Mouse (Mus musculus): ENCODE measurements around the gene Svbp.
A peak's percentile ranks its signal among the peaks of the same experiment; 100 is the strongest.

The Svbp gene

GRCm38 (mm10) chr4:119194909-119195581, at the start of gene Svbp:
Gene Svbp (plus strand): TSS chr4:119195306.
- DNase-seq (ENCODE audit: low read depth, low spot score) = peak; percentile 94

DNA sequence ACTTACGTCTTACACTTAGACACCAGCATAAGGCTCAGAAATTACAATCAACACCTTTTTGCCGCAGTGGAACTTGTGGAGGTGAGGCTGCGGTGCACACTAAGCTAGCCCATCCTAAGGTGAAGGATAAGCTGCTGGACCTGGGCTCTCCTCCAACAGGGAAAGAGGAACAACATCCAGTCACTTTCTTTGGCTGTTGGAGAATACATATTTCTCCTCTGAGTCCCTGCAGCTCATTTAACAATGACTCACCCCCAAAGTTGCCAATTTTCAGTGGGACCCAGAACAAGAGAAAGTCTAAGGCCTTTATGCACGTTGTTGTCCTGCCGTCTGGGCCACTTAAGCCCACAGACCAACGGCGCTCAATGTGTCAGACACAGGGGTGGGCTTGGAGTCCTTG, 48.3 kb upstream of the Svbp start:
- no peak for DNase-seq (ENCODE audit: low read depth, low spot score)

GRCm38 (mm10) chr4:119147347-119147746, 47.8 kb upstream of the Svbp start:
- no peak for DNase-seq (ENCODE audit: low read depth, low spot score)

- no peak for DNase-seq (ENCODE audit: low read depth, low spot score)
Measured at GRCm38 (mm10) chr4:119148741-119149140, 46.4 kb upstream of the Svbp start.

DNA sequence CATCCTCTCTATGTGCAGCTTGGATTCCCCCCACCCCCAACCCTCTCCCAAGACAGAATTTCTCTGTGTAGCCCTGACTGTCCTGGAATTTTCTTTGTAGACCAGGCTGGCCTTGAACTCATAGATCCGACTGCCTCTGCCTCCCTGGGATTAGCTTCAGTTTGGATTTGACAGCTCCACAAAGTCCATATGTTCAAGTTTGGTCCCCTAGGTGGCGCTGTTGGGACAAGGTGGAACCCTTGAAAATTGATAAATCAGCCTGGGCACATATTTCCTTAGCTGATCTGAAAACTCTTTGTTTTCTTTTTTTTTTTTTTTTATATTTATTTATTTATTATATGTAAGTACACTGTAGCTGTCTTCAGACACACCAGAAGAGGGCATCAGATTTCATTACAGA, 37.9 kb upstream of the Svbp start:
- peak; percentile 78 for DNase-seq (ENCODE audit: low read depth, low spot score)

DNA sequence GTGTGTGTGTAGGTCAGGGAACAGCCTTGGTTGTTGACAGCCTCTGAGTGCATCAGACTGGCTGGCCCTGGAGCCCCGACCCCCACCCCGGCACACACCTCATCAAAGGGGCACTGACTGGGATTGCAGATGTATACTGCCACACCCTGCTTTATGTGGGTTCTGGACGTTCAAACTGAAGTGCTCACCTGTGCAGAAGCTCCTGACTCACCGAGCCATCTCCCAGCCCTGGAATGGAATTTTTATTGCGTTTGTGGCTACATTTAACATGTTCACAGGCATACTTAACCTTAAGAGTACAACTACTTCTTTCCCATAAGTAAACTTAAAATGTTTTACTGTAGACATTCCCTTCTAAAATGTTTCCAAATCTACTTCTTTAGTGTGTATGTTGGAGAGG, 37.2 kb upstream of the Svbp start:
- no peak for DNase-seq (ENCODE audit: low read depth, low spot score)

DNA sequence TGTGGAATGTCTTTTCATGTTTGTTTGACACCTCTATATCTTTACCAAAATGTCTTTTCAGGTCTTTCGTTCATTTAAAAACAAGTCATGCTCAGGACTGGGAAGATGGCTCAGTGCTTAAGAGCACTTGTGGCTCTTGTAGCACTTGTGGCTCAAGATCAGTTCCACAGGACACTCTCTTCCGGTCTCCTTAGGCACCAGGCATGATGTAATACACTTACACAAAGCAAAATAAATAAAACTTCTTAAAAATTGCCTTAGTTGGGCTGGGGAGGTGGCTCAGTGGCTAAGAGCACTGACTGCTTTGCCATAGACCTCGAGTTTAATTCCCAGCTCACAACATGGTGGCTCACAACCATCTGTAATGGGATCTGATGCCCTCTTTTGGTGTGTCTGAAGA, 33.7 kb upstream of the Svbp start:
- DNase-seq (ENCODE audit: low read depth, low spot score) = no peak

- no peak for DNase-seq (ENCODE audit: low read depth, low spot score)
Measured at GRCm38 (mm10) chr4:119162990-119163389, 32.1 kb upstream of the Svbp start.

GRCm38 (mm10) chr4:119165916-119166315, 29.2 kb upstream of the Svbp start:
- DNase-seq (ENCODE audit: low read depth, low spot score) = no peak

DNA sequence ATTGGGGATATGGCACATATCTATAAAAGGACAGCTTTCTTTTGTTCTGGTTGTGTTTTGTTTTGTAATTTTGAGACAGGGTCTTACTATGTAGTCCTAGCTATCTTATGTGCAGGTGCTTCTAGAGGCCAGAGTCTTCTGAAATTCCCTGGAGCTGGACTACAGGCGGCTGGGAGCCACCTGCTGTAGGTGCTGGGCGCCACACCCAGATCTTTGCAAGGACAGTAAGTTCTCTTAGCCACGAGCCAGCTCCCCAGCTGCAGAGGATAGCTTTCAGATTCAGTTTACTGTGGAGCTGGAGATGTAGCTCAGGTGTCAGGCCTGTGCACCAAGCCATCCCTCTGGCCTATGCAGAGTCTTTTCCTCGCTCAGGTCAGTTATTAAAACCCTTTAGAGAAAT, 28.0 kb upstream of the Svbp start:
- no peak for DNase-seq (ENCODE audit: low read depth, low spot score)

DNA sequence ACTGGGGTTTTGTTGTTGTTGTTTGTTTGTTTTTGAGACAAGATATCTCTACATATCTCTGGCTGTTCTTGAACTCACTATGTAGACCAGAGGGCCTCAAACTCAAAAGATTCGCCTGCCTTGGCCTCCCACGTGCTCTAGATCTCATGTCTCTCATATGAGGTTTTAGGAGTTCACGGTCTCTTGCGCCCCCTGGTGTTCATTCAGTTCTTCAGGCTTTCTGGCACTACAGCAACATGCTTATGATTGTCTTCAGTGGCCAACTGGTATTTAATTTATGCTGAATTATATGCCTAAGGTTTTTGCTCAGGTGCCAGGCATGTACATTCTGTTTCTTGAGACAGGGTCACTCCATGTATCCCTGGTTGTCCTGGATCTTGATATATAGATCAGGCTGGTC, 27.4 kb upstream of the Svbp start:
- peak; percentile 92 for DNase-seq (ENCODE audit: low read depth, low spot score)

DNA sequence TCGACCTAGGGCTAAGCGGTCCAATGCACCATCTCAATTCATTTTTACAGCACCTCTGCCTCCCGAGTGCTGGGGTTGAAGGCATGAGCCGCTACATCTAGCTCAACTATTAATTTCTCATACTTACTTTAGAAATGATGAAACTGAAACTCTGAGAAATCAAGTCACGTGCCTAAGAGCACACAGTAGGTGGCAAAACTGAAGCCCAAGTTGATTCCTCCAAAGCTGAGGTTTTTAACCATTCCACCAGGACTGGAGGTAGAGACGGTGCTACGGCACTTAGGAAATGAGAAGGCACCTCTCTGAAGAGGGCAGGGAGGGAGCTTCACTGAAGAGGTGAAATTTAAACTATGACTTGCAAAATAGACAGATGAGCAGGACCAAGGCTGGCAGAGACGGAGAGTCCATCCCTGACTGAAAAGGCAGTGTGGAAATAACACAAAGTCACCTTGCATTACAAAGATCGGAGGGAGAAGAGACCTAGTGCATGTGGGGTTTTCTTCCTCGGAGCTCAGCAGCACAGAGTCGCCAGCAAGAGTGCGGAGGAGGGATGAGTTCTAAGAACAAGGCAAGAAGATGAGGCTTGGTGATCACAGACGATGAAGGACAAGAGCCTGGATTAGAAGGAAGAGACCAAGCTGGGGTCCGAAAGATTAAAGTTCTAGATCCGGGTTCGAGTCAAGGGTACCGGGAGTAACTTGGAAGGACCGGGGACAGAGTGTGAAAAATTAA, 22.0 kb upstream of the Svbp start:
- DNase-seq (ENCODE audit: low read depth, low spot score) = peak; percentile 34

- DNase-seq (ENCODE audit: low read depth, low spot score) = peak; percentile 96
Measured at GRCm38 (mm10) chr4:119173851-119174453, 21.2 kb upstream of the Svbp start, which contains the start of gene Zfp691. Gene Zfp691 (minus strand): TSS chr4:119174195.

DNA sequence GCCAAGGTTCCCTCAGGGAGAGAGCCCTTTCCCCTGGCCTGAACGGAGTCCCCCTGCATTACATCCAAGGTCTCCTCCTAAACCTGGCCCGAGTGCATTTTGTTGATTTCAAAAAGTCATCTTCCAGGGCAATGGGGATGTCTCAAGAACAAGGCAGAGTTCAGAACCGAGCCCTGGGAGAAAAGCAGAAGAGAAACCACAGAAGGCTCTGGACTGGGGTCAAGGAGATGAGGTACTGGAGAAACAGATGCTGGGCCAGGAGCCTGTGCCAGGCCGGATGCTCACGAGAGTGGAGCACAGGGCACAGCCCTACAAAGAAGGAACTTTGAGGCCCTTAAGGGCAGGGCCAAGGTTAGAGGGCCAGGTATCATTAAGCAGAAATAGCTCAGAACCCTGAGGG, 17.4 kb upstream of the Svbp start:
- no peak for DNase-seq (ENCODE audit: low read depth, low spot score)

GRCm38 (mm10) chr4:119178331-119178730, 16.8 kb upstream of the Svbp start:
- no peak for DNase-seq (ENCODE audit: low read depth, low spot score)

GRCm38 (mm10) chr4:119180133-119180707, 14.9 kb upstream of the Svbp start:
- DNase-seq (ENCODE audit: low read depth, low spot score) = peak; percentile 13

DNA sequence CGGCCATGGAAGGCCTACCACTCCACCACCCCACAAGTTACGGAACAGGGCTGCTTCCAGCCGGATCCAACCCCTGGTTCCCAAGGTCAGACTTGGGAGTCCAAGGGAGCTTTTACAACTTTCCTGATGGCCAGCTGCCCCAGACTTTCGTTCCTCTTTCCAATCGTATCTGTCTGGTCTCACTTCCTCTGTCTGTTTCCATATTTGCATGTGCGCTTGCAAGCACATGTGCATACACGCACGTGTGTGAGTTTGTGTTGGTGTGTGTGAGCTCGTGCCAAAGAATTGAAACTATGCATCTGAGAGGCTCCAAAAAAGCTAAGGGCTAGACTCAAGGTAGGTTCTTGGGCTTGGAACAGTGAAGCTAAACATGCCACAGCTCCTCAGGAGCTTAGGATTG, 13.7 kb upstream of the Svbp start:
- DNase-seq (ENCODE audit: low read depth, low spot score) = no peak

GRCm38 (mm10) chr4:119183525-119183924, 11.6 kb upstream of the Svbp start:
- no peak for DNase-seq (ENCODE audit: low read depth, low spot score)

DNA sequence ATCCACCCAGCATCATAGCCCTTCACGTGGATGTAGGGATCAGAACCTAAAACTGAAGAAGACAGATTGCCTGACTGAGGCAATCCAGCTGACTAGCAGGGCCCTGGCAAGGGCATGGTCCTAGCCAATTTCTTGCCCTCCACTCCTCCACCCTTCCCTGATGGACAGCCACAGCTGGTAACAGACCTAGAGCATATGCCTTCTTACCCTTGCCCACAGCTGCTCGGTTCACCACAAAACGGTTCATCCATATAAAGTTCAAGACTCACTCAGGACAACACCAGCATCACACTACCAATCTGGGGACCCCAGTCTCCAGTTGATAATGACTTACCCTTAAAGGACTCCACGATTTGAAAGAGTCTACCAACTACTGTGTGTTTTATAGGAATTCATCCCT, 9.3 kb upstream of the Svbp start:
- DNase-seq (ENCODE audit: low read depth, low spot score) = no peak

- DNase-seq (ENCODE audit: low read depth, low spot score) = no peak
Measured at GRCm38 (mm10) chr4:119188060-119188785, 6.9 kb upstream of the Svbp start.

- DNase-seq (ENCODE audit: low read depth, low spot score) = no peak
Measured at GRCm38 (mm10) chr4:119189392-119189791, 5.7 kb upstream of the Svbp start.

DNA sequence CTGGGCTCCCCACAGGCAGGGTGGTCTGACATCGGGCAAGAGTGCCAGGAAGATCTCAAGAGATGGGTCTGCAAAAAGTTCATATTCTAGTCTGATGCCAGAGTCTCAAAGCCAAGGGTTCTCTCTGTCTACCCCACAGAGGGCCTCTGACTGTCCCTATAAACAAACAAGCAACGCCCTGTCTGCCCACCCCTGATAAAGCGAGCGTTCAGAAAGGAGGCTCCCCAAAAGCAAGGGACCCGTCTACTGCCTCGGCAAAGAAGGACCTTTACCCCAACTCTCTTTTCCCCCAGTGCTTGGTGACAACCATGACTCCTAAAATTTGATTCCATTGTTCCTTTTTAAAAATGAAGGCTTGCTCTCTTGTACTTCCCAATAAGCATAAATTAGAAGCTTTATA, 5.2 kb upstream of the Svbp start, which contains the start of gene Ermap:
Ermap (minus strand) TSS at position 148 of the 400 bp plus-strand sequence.
- no peak for DNase-seq (ENCODE audit: low read depth, low spot score)

All from CD4-positive, CD25-positive, alpha-beta regulatory T cell, adult 2 months (primary cell).